Mouse (Mus musculus) bone marrow macrophage, adult 2 months (primary cell): ENCODE data around the gene Cmip.

Experiments used
- CTCF ChIP-seq: IDR thresholded peaks from 2 replicates; pipeline ENCODE4 v1.5.1; 2012; ENCODE audit warnings: low read depth, mild to moderate bottlenecking, low read length, moderate library complexity
- POLR2A ChIP-seq: IDR thresholded peaks from 2 replicates; pipeline ENCODE4 v1.6.1; 2012; ENCODE audit warnings: mild to moderate bottlenecking, low read depth, low read length, borderline replicate concordance

GRCm38 (mm10) chr8:117367441-117367840 is 110.6 kb downstream of the Cmip start:
- TF ChIP-seq CTCF (no peak), POLR2A (no peak)
